Mouse (Mus musculus) midbrain, embryonic 12.5 days (tissue): ENCODE measurements around the gene E130311K13Rik. TPM values are rescaled to one million over a fixed set of nuclear protein-coding genes. Genes with fewer than 3 reads are reported as not detected.

Source experiments
- ATAC-seq: fragments of 200-750 bp; cut with Nextera tagmentation; 2 replicates; pipeline ENCODE4 v1.8.0; 2017; ENCODE audit warnings: low read depth, moderate TSS enrichment, moderate library complexity; ENCODE audit not compliant: low FRiP score
- H3K27ac ChIP-seq: fragments of 300-500 bp; sonication (generic); replicated peaks from 2 replicates; pipeline ENCODE4 v1.5.1; 2016; ENCODE audit warnings: mild to moderate bottlenecking
- H3K27me3 ChIP-seq: fragments of 300-500 bp; sonication (generic); 2 replicates; pipeline ENCODE4 v1.6.1; 2016; ENCODE audit warnings: mild to moderate bottlenecking
- H3K36me3 ChIP-seq: fragments of 300-500 bp; sonication (generic); 2 replicates; pipeline ENCODE4 v1.6.1; 2016
- H3K4me1 ChIP-seq: fragments of 300-500 bp; sonication (generic); 2 replicates; pipeline ENCODE4 v1.6.1; 2016
- H3K4me2 ChIP-seq: fragments of 300-500 bp; sonication (generic); replicated peaks from 2 replicates; pipeline ENCODE4 v1.6.1; 2016; ENCODE audit warnings: mild to moderate bottlenecking, moderate library complexity
- H3K4me3 ChIP-seq: fragments of 300-500 bp; sonication (generic); 2 replicates; pipeline ENCODE4 v1.5.1; 2016; ENCODE audit warnings: mild to moderate bottlenecking
- H3K9ac ChIP-seq: fragments of 300-500 bp; sonication (generic); replicated peaks from 2 replicates; pipeline ENCODE4 v1.6.1; 2016; ENCODE audit warnings: mild to moderate bottlenecking, moderate library complexity
- H3K9me3 ChIP-seq: fragments of 300-500 bp; sonication (generic); 2 replicates; pipeline ENCODE4 v1.6.1; 2016; ENCODE audit warnings: mild to moderate bottlenecking
- WGBS: fragments of 180-500 bp; shearing (Covaris S2); methylation state at CpG from one replicate; pipeline ENCODE4 v1.1.7; 2016; 5-methylcytosine and 5-hydroxymethylcytosine counted together
- polyA plus RNA-seq: library from polyadenylated mRNA; unstranded; fragments of >200 nt; fragmentation: Nextera tagmentation; extraction: Ambion mirVana; gene quantifications from 2 replicates; pipeline ENCODE4 v1.2.1, GENCODE M21; 2016

E130311K13Rik gene
- polyA plus RNA-seq, 1 experiment from 2014 or later, result 3.6 TPM

DNA sequence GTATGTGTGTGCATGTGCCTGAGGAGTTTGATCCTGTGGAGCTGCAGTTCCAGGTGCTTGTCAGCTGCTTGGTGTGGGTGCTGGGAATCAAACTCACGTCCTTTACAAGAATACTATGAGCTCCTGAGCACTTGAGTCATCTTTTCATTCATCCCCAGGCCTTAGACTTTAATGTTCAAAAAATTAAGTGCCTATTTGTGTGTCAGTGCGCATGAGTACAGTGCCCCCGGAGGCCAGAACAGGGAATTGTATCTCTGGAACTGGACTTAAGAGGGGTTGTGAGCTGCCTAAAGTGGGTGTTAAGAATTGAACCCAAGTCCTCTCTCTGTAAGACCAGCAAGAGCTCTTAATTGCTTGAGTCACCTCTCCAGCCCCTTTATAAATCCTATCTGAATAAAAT, 9.6 kb downstream of the E130311K13Rik start:
- peak; percentile 49; the same call in 1 of the 2 replicates for ATAC-seq
- no peaks in the 10 kb centered on the region for H3K36me3 ChIP-seq
- 63% methylated on average over 3 of the region's 3 CpGs for WGBS

DNA sequence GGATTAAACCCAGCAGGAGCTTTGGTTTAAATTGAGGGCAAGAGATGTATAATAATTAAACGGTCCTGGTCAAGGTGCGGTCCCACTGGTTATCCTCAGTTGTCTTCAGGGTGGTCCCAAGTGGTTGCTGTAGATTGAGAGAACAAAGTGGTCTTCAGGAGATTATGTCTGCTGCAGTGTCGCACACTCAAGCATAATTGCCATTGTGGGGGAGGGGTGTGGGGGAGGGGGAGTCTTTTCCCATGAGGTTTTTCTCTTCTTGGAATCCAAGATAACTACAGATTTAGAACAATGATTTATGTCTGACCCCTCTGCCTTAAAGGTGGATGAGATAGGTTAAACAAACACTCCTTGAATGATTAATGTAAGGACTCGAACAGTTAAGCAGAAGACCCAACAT, 19.0 kb downstream of the E130311K13Rik start:
- WGBS, result 74% methylated on average over 4 of the region's 4 CpGs
- H3K4me2 ChIP-seq, result no peak overlapping the region
- H3K9ac ChIP-seq, result no peak overlapping the region
- no peaks in the 10 kb centered on the region for H3K9me3 ChIP-seq
- peaks cover 1% of the 10 kb centered on the region; the same call in 1 of the 2 replicates for H3K4me1 ChIP-seq
- no peak overlapping the region for H3K27ac ChIP-seq
- H3K4me3 ChIP-seq, result no peak overlapping the region
- H3K27me3 ChIP-seq, result no peaks in the 10 kb centered on the region
- ATAC-seq, result no peak
- no peaks in the 10 kb centered on the region for H3K36me3 ChIP-seq

More for the DNA sequence above, 9.6 kb downstream of the E130311K13Rik start:
- Histone ChIP-seq H3K27ac (no peak overlapping the region), H3K9me3 (no peaks in the 10 kb centered on the region), H3K4me2 (no peak overlapping the region), H3K4me1 (no peaks in the 10 kb centered on the region), H3K9ac (no peak overlapping the region), H3K4me3 (no peak overlapping the region), H3K27me3 (no peaks in the 10 kb centered on the region)

DNA sequence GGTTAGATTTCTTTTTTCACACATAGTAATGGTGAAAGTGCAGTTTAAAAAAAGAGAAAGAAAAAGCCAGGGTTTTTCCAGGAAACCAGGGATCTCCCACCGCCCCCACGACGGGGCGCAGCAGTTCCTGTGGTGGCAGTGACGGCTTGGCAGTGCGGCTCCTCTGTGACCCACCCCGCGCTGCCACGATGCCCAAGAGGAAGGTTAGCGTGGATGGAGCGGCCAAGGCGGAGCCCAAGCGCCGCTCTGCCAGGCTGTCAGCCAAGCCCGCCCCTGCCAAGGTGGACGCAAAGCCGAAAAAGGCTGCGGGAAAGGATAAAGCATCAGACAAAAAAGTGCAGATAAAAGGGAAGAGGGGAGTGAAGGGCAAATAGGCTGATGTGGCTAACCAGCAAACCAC, 24.0 kb downstream of the E130311K13Rik start:
- no peaks in the 10 kb centered on the region for H3K9me3 ChIP-seq
- peak overlapping the region; percentile 35 for H3K4me3 ChIP-seq
- H3K4me1 ChIP-seq, result peaks cover 6% of the 10 kb centered on the region
- 1% methylated on average over 18 of the region's 18 CpGs for WGBS
- peak overlapping the region; percentile 42 for H3K9ac ChIP-seq
- H3K27me3 ChIP-seq, result no peaks in the 10 kb centered on the region
- ATAC-seq, result no peak
- no peaks in the 10 kb centered on the region for H3K36me3 ChIP-seq
- H3K4me2 ChIP-seq, result peak overlapping the region; percentile 59
- no peak overlapping the region for H3K27ac ChIP-seq

DNA sequence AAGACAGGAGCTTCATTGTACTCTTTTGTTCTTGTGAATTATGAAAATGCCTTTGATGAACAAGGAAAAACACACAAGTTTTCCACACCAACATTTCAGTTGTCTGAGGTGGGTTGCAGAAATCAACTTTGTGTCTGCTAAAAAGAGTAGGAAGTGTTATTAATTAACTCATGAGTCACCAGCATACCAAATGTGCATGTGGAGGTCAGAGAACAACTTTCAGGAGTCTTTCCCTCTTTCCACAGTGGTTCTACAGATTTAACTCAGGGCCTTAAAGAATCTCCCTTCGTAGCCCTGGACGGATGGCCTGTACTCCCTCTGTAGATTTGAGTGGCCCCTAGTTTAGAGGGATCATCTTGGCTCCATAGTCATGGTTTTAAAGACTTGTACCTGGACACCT, 25.1 kb downstream of the E130311K13Rik start:
- Histone ChIP-seq H3K9me3 (no peaks in the 10 kb centered on the region), H3K9ac (no peak overlapping the region), H3K4me2 (no peak overlapping the region), H3K27ac (no peak overlapping the region), H3K4me3 (no peak overlapping the region), H3K4me1 (peaks cover 11% of the 10 kb centered on the region), H3K36me3 (no peaks in the 10 kb centered on the region), H3K27me3 (no peaks in the 10 kb centered on the region)
- ATAC-seq, result no peak
- WGBS, result 81% methylated on average over 2 of the region's 2 CpGs

DNA sequence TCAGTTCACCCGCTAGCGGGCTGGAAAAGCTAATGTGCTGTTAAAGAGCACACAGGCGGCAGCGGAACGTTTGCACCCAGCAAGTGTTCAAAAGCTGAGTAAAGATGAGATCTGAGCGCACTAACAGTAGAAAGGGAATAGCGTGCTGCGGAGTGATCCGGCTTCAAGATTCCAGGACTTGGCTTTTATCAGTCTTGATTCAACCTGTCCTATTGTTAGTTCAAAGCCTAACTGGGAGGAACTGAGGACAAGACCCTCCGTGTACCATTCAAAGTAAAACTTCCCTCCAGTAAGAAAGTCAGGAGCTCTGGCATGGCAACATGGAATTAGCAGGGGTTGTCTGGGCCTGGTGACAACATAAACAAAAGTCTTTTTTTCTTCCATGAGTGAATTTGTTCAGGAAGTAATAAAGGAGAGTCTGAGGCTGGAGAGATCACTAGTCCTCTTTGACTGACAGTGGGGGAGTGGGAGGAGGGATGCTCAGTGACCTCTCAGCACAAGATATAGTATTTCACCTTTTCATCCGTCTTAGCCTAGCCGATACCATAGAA, 29.2 kb downstream of the E130311K13Rik start:
- WGBS, result under 1% methylated on average over 12 of the region's 12 CpGs

DNA sequence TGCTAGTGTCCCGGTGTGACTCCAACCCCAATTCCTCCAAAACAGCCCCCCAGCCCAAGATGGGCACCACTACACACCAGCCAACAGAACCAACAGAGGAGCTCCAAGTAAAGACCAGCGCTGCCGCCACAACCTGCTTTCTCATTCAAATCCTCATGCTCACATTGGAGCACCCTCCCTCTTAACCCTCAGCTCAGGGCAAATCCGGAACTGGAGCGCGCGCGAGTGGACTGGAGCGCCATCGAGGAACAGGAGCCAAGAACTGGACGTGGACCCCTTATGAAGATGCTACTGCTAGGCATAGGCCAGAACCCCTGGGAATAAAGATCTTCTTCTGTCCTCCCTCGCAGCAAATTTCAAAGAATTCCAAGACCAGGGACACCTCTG, 30.0 kb downstream of the E130311K13Rik start, which contains the start of gene Plch1:
Gene Plch1, minus strand, starts transcription at position 164 of the 387 bp plus-strand sequence.
- WGBS, result under 1% methylated on average over 12 of the region's 12 CpGs
- no peaks in the 10 kb centered on the region for H3K9me3 ChIP-seq
- peak; percentile 76 for ATAC-seq
- no peaks in the 10 kb centered on the region for H3K27me3 ChIP-seq
- peak within 1 kb of the TSS; percentile 76 for H3K4me2 ChIP-seq
- H3K27ac ChIP-seq, result peak within 1 kb of the TSS; percentile 95
- peaks cover 33% of the 10 kb centered on the region for H3K4me1 ChIP-seq
- peak within 1 kb of the TSS; percentile 84 for H3K4me3 ChIP-seq
- H3K36me3 ChIP-seq, result no peaks in the 10 kb centered on the region
- peak within 1 kb of the TSS; percentile 83 for H3K9ac ChIP-seq

More for the DNA sequence above, 29.2 kb downstream of the E130311K13Rik start:
- H3K9ac ChIP-seq, result no peak overlapping the region
- peak; percentile 12 for ATAC-seq
- no peaks in the 10 kb centered on the region for H3K9me3 ChIP-seq
- peaks cover 33% of the 10 kb centered on the region for H3K4me1 ChIP-seq
- H3K27me3 ChIP-seq, result no peaks in the 10 kb centered on the region
- H3K36me3 ChIP-seq, result no peaks in the 10 kb centered on the region
- H3K27ac ChIP-seq, result peak overlapping the region; percentile 95
- H3K4me2 ChIP-seq, result peak overlapping the region; percentile 76
- peak overlapping the region; percentile 84 for H3K4me3 ChIP-seq

DNA sequence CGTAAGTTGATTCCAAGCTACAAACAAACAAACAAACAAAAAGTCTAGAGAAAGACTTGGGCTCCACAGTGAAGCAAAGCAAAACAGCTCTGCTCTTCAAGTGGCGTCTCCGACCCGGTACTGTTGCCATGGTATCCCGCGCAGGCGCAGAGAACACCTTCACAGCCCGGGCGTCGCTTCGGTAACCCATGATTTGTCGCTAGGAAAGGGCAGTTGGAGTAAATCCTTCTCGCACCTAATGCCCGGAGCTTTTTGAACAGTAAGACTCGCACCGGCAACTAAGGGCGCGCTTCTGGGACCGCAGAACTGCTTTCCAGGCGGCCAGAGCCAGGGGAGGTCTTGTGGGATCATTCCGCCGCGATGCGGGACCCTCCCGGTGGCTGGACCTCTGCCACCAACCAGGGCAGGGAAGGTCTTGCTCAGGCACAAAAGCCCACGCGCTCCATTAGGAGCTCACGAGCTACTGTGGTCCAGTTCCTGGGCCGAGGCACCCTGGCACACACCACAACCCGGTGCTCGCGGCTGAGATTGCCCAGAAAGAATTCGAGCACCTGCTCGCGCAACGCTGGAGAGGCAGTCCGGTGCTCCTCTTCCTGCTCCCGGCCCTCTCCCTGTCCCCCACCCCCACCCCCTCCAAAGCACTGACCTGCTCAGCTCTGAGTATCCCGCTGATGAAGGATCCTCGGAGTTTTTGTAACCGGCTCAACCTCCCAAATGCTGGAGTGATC, 30.5 kb downstream of the E130311K13Rik start:
- Histone ChIP-seq H3K27me3 (no peaks in the 10 kb centered on the region), H3K4me1 (peaks cover 33% of the 10 kb centered on the region), H3K4me2 (peak overlapping the region; percentile 76), H3K4me3 (peak overlapping the region; percentile 84), H3K27ac (peak overlapping the region; percentile 95), H3K9me3 (no peaks in the 10 kb centered on the region), H3K9ac (peak overlapping the region; percentile 83), H3K36me3 (no peaks in the 10 kb centered on the region)
- WGBS, result 1% methylated on average over 39 of the region's 41 CpGs
- ATAC-seq, result peak; percentile 81

DNA sequence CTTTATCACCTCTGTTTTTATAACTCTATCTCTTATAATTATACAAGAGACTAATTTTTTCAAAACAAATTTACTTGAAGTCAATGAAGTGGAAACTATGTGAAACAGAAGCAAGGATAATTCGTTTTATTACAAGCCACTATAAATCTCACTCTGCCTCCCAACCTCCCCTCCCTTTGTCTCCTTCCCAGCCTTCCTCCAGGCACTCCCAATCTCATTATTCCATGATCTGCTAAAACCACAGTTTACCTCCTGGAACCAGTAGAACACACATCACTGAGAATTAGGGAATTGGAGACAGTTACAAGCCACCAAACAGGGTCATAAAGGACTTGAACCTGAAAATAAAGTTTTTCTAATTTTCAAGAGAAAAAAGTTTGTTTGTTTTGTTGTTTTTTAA, 32.1 kb downstream of the E130311K13Rik start:
- Histone ChIP-seq H3K4me1 (peaks cover 33% of the 10 kb centered on the region), H3K9ac (peak overlapping the region; percentile 41; the same call in 1 of the 2 replicates), H3K36me3 (no peaks in the 10 kb centered on the region), H3K27me3 (no peaks in the 10 kb centered on the region), H3K9me3 (no peaks in the 10 kb centered on the region), H3K27ac (peak overlapping the region; percentile 30; the same call in 1 of the 2 replicates), H3K4me3 (peak overlapping the region; percentile 84), H3K4me2 (peak overlapping the region; percentile 76)
- no peak for ATAC-seq
- 16% methylated on average over 1 of the region's 1 CpGs for WGBS

DNA sequence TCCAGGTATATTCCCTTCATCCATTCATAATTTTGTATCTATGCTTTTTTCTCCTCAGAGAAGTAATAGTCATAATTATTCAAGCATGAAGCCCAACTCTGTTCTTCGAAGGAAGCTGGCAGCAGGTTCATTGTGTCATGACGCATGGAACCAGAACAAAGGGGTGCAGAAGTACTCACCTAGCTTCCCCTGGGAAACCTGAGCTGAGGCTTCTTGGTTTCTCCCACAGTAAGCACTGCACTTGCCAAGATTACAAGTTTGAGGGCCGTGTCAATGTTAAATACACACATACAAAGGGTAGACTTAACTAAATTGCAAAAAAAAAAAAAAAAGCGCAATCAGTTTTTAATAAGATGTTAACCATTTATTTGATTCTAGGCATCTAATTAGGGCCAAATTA, 33.0 kb downstream of the E130311K13Rik start:
- 37% methylated on average over 4 of the region's 4 CpGs for WGBS
- peaks cover 33% of the 10 kb centered on the region for H3K4me1 ChIP-seq
- H3K27ac ChIP-seq, result peak overlapping the region; percentile 54
- H3K9me3 ChIP-seq, result no peaks in the 10 kb centered on the region
- no peak for ATAC-seq
- no peak overlapping the region for H3K9ac ChIP-seq
- no peaks in the 10 kb centered on the region for H3K36me3 ChIP-seq
- H3K27me3 ChIP-seq, result no peaks in the 10 kb centered on the region
- H3K4me3 ChIP-seq, result no peak overlapping the region
- H3K4me2 ChIP-seq, result peak overlapping the region; percentile 76

DNA sequence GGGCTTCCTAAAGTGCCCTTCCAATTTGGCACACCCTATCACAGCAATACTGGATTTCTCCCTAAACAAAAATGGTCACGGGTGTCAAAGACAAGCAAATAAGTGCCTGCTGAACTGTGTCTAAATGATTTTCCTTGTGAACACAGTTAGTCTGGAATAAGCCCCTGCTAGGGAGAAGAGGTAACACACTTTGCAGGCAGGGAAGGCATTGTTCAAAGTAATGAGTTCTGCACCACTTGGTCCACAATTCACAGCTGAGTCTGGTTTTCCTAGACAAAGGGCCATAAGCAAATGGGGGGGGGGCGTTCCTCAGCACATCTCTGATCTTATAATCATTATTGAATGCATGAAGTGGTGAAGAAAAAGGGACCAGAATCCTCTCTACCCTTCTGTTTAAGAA, 33.5 kb downstream of the E130311K13Rik start:
- H3K4me2 ChIP-seq, result peak overlapping the region; percentile 76
- peak; percentile 25; the same call in 1 of the 2 replicates for ATAC-seq

DNA sequence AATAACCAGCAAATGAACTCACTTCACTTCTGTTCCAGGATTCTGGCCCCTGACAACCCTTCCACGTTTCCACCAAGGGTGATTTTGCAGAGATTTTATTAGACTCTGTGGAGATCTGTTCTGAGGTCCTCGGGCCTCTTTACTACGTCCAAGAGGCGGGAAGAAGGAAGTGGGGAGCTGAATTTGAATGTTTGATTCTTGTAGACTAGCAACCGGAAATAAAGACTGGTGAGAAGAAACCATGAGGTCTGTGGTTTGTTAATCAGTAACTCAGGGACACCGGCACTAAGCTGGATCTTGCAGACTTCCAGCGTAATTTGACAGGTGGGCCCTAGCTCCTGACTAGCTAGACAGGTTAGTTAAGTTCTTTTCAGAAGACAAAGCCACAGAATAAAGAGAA, 35.6 kb downstream of the E130311K13Rik start:
- Histone ChIP-seq H3K9me3 (0 out of 2 replicates have a peak, but pooled peaks cover 5% of the 10 kb centered on the region), H3K4me2 (no peak overlapping the region), H3K27me3 (no peaks in the 10 kb centered on the region), H3K27ac (no peak overlapping the region), H3K36me3 (no peaks in the 10 kb centered on the region), H3K9ac (no peak overlapping the region), H3K4me3 (no peak overlapping the region), H3K4me1 (peaks cover 25% of the 10 kb centered on the region)
- ATAC-seq, result no peak
- WGBS, result 73% methylated on average over 7 of the region's 7 CpGs

More for the DNA sequence above, 33.5 kb downstream of the E130311K13Rik start:
- Histone ChIP-seq H3K36me3 (no peaks in the 10 kb centered on the region), H3K4me1 (peaks cover 33% of the 10 kb centered on the region), H3K27ac (peak overlapping the region; percentile 54), H3K9ac (no peak overlapping the region), H3K27me3 (no peaks in the 10 kb centered on the region), H3K9me3 (0 out of 2 replicates have a peak, but pooled peaks cover 2% of the 10 kb centered on the region), H3K4me3 (no peak overlapping the region)
- WGBS, result 20% methylated on average over 2 of the region's 2 CpGs

DNA sequence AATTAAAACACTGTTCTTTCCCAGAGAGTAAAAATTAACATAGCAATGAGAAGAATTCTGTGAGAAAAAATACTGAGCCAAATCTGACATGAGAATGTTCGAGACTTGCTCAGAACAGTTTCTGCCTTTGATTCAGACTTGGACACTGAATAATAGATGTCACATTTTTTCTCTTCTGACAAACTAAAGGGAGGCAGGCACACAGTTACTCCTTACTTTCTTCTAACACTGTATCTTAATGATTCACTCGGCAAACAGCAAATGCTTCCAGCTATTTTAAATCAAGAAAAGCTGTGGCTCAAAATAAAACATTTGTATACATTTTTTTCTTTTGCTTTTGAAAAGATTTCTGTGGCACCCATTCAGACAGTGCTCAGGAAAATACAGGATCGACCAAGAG, 37.1 kb downstream of the E130311K13Rik start:
- peaks cover 15% of the 10 kb centered on the region for H3K4me1 ChIP-seq
- H3K27ac ChIP-seq, result no peak overlapping the region
- no peaks in the 10 kb centered on the region for H3K27me3 ChIP-seq
- 64% methylated on average over 3 of the region's 3 CpGs for WGBS
- H3K36me3 ChIP-seq, result no peaks in the 10 kb centered on the region
- no peak overlapping the region for H3K9ac ChIP-seq
- H3K4me3 ChIP-seq, result no peak overlapping the region
- H3K9me3 ChIP-seq, result 0 out of 2 replicates have a peak, but pooled peaks cover 5% of the 10 kb centered on the region
- no peak for ATAC-seq
- no peak overlapping the region for H3K4me2 ChIP-seq
